Mouse (Mus musculus): Measurements from ENCODE around the gene Zfp942. TPM values are rescaled to one million over a fixed set of nuclear protein-coding genes. Genes with fewer than 3 reads are reported as not detected.

Zfp942 gene
- polyA plus RNA-seq (2017; shearing (Covaris generic)), result 10 to 100 TPM; 28.8 to 38.7 (median 33.8) TPM

DNA sequence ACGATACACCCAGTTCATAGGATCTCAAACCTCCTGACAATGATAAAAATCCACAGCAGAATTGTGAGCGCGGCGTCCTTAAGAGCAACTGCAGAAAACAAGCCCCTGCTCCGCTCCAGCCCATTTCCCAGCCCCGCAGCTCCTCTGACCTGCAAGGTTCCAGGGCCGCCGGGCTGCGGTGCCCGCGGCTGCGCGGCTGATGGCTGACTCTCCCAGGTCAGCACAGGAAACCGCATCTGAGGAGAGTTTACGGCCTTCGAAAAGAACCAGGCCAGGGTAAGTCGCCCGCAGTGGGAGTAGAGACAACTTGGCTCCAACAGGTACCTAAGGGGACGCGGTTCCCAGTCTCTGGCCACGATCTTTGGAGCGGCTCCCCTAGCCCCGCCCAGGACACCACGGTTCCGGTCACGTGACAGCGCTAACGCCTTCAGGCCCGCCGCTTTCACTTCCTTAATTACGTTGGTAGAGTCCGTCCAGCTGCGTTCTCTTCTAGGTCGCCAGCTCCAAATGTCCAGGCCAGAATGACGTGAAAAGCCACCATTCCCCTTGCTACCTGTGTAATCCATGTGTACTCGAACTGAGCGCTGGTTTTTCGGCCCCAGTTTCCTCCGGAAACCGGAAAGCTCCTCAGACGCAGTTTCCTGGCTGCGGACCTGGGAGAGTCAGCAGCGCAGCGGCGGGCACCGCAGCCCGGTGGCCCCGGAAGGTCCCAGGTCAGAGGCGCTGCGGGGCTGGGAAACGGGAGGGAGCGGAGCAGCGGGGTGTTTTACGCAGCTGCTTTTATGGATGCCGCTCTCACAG lies at the start of gene Zfp942, which contains the start of gene Zfp943:
TSS of gene Zfp942 (minus strand) at position 358 of the 801 bp plus-strand sequence.
TSS of gene Zfp943 (plus strand) at position 446 of the 801 bp plus-strand sequence.
- peak; percentile 86 for ATAC-seq

- ATAC-seq, result no peak
Observed at GRCm38 (mm10) chr17:21963302-21963701, 1.0 kb upstream of the Zfp942 start.

DNA sequence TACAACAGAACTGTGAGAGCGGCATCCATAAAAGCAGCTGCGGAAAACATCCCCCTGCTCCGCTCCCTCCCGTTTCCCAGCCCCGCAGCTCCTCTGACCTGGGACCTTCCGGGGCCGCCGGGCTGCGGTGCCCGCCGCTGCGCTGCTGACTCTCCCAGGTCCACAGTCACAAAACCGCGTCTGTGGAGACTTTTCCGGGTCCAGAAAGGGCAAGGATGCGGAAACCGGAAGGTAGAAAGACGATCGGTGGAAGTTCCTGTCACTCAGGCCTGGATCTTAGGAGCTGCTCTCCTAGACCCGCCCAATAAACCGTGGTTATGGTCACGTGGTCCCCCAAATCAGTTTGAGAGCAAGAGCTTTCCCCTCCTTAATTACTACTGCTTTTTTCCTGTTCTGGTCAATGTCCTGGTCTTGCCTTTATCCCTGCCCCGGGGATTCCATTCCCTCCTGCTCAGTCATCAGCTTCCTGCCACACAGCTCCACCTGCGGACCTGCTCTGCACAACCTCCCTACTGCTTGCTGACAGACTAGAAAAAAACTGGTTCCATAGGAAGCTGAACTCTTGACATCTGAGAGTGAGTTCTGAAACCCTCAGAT lies 52.7 kb downstream of the Zfp942 start, which contains the start of gene Zfp995:
TSS of gene Zfp995 (minus strand) at position 471 of the 597 bp plus-strand sequence.
- ATAC-seq, result peak; percentile 96

DNA sequence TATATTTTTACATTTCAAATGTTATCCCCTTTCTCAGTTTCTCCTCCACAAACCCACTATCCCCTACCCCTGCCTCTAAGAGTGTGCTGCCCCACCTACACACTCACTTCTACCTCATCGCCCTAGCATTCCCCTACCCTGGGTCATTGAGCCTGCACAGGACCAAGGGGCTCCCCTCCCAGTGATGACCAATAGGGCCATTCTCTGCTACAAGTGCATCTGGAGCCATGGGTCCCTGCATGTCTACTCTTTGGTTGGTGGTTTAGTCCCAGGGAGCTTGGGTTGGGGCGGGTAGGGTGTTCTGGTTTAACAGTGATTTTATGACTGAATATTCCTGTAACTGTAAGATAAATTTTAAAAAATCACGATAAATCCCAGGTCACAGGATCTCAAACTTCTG lies 53.2 kb downstream of the Zfp942 start:
- no peak for ATAC-seq

Other genes starting within 250 kb of the Zfp942 start
- under 1 TPM; 0.12 to 0.86 (median 0.44) TPM for gene Zfp229, start 231.7 kb downstream of the Zfp942 start, polyA plus RNA-seq (2017; shearing (Covaris generic))
- under 1 TPM; 0.17 to 0.84 (median 0.70) TPM for gene Zfp820, start 116.7 kb downstream of the Zfp942 start, polyA plus RNA-seq (2017; shearing (Covaris generic))
- gene Zfp995, start 52.5 kb downstream of the Zfp942 start, polyA plus RNA-seq (2017; shearing (Covaris generic)), result 10 to 100 TPM; 13.8 to 19.5 (median 16.8) TPM
- 10 to 100 TPM; 12.8 to 14.0 (median 13.0) TPM for gene Zfp943, start 88 bp upstream of the Zfp942 start, polyA plus RNA-seq (2017; shearing (Covaris generic))
- 1 to 10 TPM; 1.2 to 3.1 (median 2.6) TPM for gene Zfp947, start 203.7 kb upstream of the Zfp942 start, polyA plus RNA-seq (2017; shearing (Covaris generic))